Mouse (Mus musculus) cortical plate, adult 2 months (tissue): ENCODE data around the gene Arhgap32.

Experiments
- CTCF ChIP-seq: fragments of 200-500 bp; IDR thresholded peaks from 2 replicates; pipeline ENCODE4 v1.5.1; 2011; ENCODE audit warnings: mild to moderate bottlenecking, control low read depth, low read length; ENCODE audit not compliant: insufficient read depth; ENCODE audit errors: extremely low read depth
- POLR2A ChIP-seq: fragments of 200-500 bp; IDR thresholded peaks from 2 replicates; pipeline ENCODE4 v1.6.1; 2011; ENCODE audit warnings: mild to moderate bottlenecking, low read length, control low read depth; ENCODE audit not compliant: insufficient read depth; ENCODE audit errors: extremely low read depth

DNA sequence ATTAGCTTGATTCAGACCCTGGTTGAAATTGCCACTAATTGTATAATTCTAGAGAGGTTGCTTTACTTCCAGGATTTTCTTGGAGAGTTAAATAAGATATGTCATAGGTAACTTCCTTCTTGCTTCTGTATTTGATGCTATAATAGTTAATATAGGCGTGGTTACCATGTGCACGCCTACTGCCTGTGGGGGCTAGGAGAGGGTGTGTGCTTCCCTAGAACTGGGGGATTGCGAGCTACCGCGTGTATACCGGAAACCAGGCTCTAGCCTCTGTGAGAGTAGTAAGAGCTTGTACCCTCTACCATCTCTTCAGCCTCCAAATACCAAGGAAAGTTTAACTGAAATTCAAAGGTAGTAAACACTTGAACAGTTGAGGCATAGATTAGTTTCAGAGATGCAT is 43.2 kb upstream of the Arhgap32 start:
- TF ChIP-seq CTCF (no peak), POLR2A (no peak)
